Mouse (Mus musculus): ENCODE results near the gene Zbtb32.

GRCm38 (mm10) chr7:30615049-30615760, 16.5 kb upstream of the Zbtb32 start:
- 0 out of 2 replicates have a peak, but pooled peaks have one; percentile 10 for TF ChIP-seq CHD2 (IDR thresholded peaks at IDR 0.05; ENCODE audit: low read depth, low read length)
- TF ChIP-seq ZC3H11A (IDR thresholded peaks at IDR 0.05; ENCODE audit: borderline replicate concordance, low read depth, low read length), result no peak
- TF ChIP-seq MAFK (IDR thresholded peaks at IDR 0.05; ENCODE audit: insufficient read depth, low read depth, low read length), result no peak
- no peak for TF ChIP-seq HCFC1 (IDR thresholded peaks at IDR 0.05; ENCODE audit: borderline replicate concordance, insufficient read depth, low read length)
- TF ChIP-seq ZNF384 (IDR thresholded peaks at IDR 0.05; ENCODE audit: low read depth, low read length), result no peak

Data from ES-E14 (cell line).